Mouse (Mus musculus) heart, adult 8-10 months (tissue): ENCODE data around the gene Ube4b. TPM values are rescaled to one million over a fixed set of nuclear protein-coding genes. Genes with fewer than 3 reads are reported as not detected.

Experiments used
- DNase-seq: peaks from one replicate; pipeline ENCODE4 v3.0.0; 2022; ENCODE audit warnings: low spot score
- total RNA-seq, 4 experiments: library from RNA; stranded (reverse); gene quantifications; 2 replicates each; pipeline ENCODE4 v1.2.4; 2022

Ube4b gene
- total RNA-seq, 4 experiments from 2014 or later = 40.6 to 46.8 (median 42.6) TPM

DNA sequence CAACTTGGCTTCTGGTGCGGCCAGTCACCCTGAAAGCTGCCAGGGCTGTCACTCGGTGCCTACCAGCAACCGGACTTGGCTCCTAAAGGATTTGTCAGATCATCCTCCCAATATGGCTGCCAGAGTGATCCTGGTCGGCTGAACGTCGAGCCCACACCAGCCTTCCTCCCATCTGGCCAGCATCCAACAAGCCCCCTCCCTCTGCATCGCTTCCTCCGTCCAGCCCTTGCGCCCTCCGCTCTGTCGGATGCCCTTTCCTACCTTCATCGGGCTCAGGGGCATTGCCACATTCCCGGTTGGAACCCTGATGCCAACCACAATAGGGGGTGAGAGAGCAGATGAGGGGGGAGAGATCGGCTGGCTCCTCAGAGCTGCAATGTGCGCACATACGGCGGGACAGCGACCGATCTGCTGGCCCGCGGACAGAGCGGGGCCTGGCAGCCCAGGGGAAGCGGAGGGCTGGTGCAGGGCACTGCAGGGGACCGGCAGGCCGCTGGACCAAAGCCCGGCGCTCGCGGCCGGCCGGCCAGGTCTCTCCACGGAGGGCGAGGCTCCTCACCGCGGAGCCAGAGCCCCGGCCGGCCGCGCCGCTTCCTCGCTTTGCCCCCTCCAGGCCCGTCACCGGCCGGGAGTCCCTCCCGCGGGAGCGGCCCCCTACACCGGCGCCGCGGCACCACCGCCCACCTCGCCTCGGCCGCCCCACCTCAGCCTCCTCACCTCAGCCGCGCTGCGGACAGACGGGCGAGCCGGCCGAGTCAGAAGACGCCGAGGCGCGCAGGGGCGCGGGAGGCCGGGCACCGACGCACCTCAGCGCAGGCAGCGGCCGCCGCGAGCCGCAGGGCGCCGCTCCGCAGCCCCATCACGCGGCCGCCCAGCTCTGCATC, 119.6 kb downstream of the Ube4b start:
- peak; percentile 83 for DNase-seq

DNA sequence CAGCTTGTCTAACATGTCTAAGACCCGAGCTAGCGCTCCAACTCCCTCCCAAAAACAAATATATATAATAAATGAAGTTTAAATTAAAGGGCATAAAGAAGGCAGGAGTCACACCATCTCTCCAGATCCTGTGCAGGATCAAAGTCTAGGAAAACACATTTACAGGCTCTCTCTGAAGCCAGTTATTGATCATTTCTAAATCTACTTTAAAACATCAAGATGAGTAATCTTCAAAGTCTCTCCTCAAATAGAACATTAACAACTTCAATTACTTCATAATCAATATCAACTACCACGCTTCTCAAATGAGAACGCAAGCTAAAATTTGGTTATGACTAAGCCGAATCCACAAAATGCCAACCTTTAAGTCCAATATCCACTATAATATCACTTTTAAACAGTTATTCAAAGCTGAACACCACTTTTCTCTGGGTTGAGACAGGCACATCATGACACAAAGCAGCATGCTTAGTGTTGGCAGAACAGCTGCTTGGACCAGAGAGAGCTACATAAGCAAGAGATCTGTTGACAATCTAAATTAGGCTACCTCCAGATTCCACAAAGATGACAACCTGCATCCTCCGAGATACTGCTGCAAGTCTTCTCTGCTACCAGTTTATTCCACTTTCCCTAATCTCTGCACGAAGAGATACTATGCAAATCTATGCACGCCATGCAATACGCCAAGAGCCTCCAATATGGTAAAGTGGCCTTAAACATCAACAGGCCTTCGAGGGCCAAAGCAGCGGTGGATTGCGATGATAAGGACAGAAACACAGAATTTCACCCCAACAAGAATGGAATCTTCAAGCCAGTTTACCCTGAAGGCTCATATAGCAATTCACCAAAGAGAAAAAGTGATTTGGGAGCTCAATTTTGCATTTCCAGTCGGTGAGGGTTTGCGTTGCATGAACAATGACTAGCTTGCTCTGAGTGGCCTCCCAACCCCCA, 120.5 kb downstream of the Ube4b start:
- DNase-seq = no peak

DNA sequence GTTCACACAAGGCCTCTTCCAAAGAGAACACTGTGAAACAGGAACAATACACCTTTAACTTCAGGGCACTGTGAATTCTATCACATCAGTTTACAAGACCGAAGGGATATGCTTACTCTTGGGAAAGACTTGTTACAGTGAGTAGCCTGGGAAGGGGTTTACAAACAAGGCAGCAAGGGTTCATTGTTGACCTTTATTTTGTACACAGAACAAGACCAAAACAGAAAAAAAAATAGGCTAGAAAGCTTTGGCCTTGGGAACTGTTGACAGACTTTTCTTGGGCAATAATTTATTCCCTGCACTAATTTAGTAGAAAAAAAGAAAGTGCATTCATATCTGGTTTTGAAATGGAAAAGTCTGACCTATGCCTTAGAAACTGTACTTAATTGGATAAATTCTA, 122.1 kb downstream of the Ube4b start:
- no peak for DNase-seq

DNA sequence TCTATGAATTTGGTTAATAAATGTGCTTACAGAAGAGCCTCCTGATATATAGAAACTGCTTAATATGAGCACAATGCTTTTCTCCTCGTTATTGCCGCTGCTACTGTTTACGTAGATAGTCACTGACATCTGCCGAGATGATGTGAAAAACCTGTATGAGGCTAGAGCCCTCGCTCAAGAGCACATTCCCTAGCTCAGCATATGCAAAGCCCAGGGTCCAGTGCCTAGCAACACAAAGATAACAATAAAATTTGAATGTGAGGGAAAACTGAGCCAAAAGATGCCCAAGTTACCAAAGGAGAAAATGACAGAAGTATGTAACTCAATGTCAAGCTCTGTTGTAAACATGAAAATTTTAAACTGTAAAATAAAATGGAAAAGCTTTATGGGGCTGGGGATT, 123.0 kb downstream of the Ube4b start:
- DNase-seq = no peak

DNA sequence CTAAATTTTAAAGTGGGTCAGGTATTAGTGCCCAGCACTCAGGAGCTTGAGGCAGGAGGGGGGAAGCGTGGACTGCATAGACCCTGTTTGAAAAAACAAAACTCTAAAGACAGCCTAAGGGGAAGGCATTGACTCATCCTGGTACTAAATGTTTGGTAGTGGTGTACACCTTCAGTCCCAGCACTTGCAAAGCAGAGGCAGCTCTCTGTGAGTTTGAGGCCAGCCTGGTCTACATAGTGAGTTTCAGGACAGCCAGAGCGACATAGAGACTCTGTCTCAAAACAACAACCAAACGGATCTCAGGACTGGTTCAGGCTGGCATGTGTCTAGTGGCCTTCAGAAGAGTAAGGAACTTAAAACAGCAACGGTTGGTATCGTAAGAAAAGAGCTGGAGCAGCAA, 123.8 kb downstream of the Ube4b start:
- DNase-seq = no peak

DNA sequence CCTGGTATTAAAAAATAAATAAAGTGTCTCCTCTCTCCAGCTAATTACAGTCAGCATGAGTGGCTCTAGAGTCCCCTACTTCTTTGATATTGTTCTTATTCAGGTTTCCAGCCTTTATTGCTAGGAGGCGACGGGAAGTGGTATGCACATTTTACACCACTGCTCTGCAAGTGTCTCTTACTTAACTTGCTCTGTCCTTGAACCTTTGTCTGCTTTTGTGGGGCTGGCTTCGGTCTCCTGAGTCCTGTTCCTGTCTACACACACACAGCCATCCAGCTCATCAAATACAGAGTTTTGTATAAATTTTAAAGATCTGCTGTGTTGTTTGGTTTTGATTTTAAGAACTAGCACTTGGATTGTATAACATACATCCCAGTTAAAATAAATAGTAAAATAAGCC, 124.4 kb downstream of the Ube4b start:
- DNase-seq = no peak

DNA sequence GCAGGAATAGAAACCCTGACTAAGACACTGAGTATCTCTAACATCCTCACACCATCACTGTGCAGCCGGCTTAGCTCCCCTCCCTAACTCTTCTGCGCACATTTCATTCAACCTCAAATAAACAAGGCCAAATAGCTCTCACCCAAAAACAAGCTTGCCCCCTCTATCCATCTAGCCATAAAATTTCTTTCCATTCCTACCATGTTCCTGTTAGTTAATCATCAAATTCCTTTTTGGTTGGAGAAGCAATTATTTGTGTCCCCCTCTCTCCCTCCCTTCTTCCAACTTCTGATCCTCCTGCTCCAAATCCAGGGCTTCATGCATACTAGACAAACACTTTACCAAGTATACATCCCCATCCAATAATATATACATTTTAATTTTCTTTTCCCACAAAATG, 130.0 kb downstream of the Ube4b start:
- DNase-seq = no peak

DNA sequence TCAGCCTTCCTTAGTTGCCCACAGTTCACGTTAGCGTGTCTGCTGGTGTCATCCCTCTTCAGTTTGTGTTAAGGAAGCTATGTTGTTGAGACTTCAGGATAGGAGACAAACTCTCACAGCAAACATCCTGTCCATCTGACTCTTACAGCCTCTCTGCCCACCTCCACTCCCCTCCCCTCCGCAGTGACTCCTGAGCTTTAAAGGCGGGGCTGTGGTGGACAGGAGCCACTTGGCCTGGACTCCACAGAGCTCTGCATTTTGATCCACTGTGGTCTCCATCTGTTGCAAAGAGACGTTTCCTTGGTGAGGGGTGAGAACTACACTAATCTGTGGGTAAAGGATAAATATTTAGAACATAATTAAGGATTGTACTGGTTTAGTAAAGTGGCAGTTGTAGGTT, 133.6 kb downstream of the Ube4b start:
- DNase-seq = no peak

DNA sequence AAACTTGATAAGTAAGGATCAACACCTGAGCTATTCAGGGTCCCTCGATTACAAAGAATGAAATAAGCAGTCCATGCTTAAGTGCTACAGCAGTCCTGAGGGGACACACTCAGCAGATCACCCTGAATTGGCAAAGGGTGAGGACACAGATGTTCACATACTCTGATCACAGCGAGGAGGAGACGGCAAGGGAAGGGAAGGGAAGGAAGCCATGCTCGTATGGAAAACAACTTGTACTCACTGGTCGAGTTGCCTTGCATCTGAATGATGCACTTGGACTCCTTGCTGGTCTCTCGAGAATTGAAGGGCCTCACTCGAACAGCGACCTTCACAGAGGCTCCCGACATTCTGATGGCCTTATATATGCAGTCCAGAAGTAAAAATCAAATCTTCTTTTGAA, 135.5 kb downstream of the Ube4b start:
- DNase-seq = no peak

DNA sequence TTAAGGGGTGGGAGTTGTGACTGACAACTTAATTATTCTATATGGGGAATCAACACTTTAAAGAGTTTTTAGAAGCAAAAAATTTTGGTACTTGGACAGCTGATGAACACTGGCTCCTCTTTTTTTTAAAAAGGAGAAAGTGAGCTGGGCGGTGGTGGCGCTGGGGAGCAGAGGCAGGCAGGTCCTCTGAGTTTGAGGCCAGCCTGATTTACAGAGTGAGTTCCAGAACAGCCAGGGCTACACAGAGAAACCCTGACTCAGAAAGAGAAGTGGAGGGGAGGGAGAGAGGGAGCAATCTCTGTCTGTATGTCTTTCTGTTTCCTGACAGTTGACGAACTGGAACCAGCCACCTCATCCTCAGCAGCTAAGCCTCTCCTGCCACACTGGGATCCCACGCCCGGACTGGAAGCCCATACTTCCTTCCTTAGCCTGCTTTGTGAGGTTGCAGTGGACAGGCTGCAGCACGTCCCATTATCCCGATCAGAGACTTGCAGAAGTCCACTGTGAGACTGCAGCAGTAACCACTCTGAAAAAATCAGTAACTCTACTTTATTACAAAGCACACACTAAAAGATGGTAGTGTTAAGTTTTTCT, 136.3 kb downstream of the Ube4b start:
- no peak for DNase-seq

DNA sequence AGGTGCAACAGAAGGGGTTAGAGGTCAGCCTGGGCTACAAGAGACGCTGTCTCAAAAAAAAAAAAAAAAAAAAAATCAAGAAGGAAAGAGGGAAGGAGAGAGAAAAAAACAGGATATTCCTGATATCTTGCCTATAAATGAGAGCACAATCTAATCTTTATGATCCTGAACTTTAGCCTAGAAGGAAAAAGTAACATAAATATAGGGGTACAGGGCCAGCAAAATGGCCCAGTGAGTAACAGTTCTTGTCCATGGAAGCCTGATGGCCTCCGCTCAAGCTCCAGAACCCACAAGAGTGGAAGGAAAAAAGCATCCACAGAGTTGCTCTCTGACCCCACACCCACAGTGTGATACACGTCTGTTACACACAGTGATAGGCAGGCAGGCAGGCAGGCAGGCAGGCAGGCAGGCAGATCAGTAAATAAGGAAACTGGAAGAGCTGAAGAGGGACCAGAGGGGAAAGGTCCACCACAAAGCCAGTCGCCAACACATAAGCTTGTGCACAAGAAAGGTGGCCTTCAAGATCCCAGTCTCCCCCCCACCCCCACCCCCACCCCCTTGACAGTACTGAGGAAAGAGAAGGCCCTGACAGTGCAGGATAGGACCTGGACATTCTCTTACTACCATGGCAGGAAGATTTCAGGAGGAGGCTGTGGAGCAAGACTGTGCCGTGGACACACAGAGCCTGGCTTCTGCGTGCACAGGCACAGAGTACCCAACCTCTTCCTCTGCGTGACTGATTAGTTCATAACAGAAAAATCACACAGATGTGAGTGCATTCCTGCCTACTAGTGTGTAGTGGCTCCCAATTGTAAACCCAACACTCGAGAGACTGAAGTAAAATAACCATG, 140.0 kb downstream of the Ube4b start:
- no peak for DNase-seq

DNA sequence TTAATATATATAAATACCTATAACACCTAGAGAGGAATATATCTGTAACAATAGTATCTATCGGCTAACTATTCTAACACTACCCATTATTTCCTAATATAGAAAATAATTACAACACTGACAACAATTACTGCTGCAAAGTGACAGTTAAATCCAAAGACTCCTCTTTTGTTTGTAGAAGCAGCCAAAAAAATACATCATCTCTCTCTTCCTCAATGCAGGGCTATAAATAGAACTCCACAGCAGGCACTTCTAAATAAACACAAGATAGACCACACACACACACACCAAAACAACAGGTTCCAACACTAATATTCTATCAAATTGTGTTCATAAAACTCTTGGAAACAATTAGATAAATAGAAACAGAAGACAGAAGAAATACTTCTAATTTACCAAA, 140.9 kb downstream of the Ube4b start:
- DNase-seq = no peak

DNA sequence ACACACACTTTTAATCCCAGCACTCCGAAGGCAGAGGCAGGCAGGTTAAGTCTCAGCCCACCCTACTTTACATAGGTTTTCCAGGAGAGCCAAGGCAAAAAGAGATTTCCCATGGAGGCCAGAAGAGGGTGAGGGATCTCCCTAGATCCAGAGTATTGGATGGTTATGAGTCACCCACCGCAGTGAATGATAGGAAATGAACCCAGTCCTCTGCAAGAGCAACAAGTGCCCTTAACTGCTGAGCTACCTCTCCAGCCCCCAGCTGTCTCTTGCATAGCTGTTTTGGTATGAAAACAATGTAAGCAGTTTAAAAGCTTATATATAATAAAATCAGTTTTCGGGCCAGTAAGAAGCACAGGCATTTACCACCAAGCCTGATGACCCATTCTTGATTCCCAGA, 143.5 kb downstream of the Ube4b start:
- DNase-seq = no peak

DNA sequence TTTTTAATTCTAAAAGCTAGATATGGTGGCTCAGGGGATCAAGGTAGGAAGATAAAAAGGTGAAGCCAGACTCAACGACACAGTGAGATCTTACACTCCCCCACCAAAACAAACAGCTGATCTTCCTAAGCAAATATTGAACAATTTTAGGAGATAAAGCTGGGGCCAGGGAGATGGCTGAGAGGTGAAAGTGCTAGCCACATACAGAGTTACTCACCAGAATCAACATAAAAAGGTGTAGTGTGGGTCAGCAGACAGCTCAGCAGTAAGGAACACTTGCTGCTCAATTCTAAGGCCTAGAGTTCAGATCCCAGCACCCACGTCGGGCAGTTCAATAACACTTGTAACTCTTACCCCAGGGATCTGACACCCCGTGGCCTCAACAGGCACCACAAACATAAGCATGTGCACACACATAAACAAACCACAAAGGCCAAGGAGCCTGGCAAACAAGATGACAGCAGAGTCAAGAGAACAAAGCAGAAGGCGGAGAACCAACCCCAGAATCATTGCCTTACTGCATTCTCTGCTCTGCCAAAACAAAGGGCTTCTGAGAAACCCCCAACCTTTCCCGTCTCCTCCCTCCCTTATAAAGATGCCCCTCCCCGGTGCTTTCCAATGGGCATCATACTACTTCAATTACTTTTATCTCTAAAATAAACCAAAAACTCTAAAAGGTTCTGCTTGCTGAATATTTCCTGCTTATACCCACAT, 144.4 kb downstream of the Ube4b start:
- no peak for DNase-seq

Other genes with a start within 250 kb of the Ube4b start
- 100 to 1,000 TPM; 159 to 211 (median 191) TPM for gene Kif1b, start 119.1 kb downstream of the Ube4b start, total RNA-seq
- gene Rbp7, start 28.2 kb upstream of the Ube4b start, total RNA-seq = 10 to 100 TPM; 41.4 to 66.1 (median 52.8) TPM
- gene Tmem274, start 50.6 kb upstream of the Ube4b start, total RNA-seq = not detected
- gene Nmnat1, start 58.5 kb upstream of the Ube4b start, total RNA-seq = 10 to 100 TPM; 35.1 to 36.8 (median 36.0) TPM
- gene Lzic, start 58.5 kb upstream of the Ube4b start, total RNA-seq = 10 to 100 TPM; 50.1 to 69.6 (median 57.6) TPM
- 10 to 100 TPM; 16.0 to 23.2 (median 20.5) TPM for gene Ctnnbip1, start 91.5 kb upstream of the Ube4b start, total RNA-seq
- gene Clstn1, start 159.7 kb upstream of the Ube4b start, total RNA-seq = 10 to 100 TPM; 85.3 to 96.5 (median 94.1) TPM